Mouse (Mus musculus) 3134 (cell line): ENCODE data around the gene Rnd2.
A peak's percentile ranks its signal among the peaks of the same experiment; 100 is the strongest.
"Not testable (repeated sequence)": the region's sequence is repeated elsewhere in the genome, so short reads cannot be mapped to it uniquely, and the experiment has no call there.

Source experiments
- DNase-seq: peaks from one replicate; pipeline ENCODE4 v3.0.0-alpha.2; 2011; ENCODE audit warnings: low spot score; ENCODE audit not compliant: insufficient read length; ENCODE audit errors: extremely low read depth

Rnd2 gene

DNA sequence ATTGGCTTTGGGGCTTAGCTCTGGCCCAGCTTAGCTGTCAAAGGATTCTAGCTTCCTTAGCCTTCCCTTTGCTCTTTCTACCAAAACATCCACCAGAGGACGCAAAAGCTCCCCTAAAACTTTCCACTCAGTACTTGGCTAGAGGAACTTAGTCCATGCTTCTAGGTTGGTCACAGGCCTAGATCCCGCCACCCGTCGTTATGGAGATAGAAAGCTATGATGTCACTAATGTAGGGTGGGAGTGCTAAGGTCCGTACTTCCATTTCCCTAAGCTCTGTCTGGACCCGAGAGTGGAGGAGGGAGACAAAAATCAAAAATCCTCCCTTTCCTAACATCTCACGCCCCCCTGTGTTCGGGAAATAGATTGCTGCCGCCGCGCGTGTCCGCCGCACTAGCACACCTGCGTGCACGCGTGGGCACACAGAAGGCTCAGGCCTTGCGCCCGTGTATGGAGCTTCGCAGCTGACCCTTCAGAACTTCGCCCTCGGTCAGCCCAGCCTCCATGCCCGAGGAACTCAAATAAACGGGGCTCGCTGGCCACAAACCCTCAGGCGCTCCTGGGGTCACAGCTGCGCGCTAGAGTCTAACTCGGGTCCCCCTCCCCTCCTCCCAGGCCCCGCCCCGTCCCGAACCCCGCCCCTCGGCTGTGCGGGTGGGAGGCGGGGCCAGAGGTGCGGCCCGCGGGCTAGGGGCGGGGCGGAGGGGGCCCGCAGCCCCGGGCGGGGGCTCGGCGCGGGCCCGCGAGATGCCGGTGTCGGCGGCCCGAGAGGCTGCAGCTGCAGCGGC is 2.9 kb downstream of the Rnd2 start:
- DNase-seq = peak; percentile 87

DNA sequence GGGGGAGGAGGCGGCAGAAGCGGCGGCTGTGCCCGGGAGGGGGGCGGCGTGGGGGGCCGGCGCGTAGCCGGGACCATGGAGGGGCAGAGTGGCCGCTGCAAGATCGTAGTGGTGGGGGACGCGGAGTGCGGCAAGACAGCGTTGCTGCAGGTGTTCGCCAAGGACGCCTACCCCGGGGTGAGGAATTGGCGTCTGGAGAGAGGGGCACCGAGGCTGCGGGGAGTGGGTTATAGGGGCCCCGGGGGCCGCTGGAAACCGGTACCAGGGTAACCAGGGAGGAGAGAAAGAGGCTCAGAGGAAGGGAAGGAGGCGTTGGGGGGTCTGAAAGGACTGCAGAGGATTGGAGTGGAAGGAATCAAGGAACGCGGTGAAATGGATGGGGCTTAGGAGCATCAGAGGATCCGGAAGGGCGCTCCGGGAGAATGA is 3.5 kb downstream of the Rnd2 start:
- no peak for DNase-seq

DNA sequence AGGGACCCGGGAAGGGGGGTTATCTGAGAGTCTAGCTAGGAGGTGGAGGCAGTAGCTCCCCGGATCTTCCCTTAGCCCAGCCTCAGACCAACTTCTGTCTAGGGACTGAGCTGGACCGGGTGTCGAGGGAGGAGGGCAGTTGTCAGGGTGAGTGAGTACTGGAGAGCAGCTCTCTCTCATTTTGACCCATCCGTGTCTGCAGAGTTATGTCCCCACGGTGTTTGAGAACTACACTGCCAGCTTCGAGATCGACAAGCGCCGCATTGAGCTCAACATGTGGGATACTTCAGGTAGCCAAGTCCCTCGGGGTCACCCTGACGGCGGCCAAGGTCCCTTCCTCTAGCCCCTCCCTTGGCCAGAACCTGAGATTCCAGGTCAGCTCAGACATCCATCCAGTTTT is 3.9 kb downstream of the Rnd2 start:
- no peak for DNase-seq

DNA sequence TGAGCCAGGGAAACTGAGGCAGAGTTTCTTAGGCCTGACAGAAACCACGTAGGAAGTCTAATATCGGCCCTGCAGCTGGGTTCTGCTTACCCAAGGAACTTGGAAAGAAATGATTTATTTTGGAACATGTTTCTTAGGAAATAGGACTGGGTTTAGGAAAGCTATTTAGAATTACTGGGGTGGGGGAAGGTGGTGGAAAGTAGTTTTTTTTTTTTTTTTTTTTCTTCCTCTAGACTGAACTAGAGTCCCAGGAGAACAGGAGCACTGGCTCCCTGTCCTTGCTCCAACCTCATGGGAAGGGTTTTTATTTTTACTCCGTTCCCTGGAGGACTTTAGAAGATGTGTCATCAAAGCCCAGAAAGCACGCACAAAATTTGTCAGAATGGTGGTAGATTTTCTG is 4.4 kb downstream of the Rnd2 start:
- no peak for DNase-seq

DNA sequence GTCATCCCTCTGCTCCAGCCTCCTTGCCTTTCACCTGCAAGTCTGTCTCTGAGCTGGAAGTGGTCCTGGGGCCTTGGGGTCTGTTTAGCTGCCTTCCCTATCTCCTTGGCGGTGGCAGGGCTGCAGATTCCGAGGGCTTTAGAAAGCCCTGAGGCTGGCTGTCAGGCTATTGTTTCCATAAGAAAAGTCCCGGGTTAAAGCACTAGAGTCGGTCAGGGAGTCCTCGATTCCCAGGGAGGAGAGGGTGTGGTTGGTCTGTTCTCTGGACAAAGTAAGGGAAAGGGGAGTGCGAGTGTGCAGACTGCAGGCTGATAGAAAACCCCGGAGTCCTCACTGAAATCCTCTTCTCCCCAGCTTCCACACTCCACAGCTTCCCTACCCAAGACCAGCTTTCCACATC is 5.4 kb downstream of the Rnd2 start:
- DNase-seq = no peak

DNA sequence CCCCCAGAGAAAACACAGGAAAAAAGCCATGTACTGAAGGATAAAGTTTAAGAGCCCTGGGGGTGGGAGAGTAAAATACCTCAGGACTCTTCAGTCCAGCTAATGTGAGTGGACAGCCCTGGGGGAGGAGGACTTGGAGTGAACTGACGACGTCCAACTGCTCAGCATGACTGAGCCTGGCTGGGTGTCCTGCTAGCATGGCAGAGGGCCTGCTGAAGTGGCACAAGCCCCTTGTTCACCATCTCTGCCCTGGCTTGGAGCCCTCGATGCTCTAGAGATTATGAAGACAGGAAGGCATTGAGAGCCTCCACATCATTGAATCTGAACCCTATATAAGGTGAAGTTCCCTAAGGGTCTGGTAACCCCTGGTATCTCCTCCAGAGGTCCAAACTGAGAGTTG is 7.1 kb downstream of the Rnd2 start:
- DNase-seq = no peak

DNA sequence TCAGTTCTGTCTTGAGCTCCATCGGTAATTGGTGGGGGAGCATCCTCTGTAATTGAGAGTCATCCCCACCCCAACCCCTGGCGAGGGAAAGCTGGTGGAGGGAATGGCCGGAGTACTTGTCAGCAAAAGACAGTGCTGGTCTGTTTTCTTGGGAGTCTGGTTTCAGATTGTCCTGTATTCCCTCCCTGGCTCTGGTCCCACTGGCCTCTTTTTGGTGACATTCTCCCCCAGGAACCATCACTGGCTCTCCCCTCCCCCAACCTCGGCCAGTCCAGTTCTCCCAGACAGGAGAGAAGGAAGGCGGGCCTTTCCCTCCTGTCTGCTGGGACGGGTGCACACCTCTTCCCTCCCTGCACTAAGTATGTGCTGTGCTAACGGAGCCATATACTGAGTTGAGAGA is 7.5 kb downstream of the Rnd2 start:
- no peak for DNase-seq

DNA sequence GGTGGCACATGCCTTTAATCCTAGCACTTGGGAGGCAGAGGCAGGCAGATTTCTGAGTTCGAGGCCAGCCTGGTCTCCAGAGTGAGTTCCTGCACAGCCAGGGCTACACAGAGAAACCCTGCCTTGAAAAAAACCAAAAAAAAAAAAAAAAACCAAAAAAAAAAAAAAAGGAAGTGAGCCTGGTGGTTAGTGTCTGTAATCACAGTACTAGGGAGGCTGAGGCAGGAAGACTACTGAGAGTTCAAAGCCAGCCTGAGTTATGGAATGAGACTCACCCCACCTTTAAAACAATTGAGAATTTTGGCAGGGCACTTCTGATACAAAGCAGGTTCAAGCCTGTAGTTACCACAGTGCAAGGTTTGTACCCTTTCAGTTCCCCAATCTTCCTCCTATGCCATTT is 8.9 kb downstream of the Rnd2 start:
- DNase-seq = not testable (repeated sequence)

DNA sequence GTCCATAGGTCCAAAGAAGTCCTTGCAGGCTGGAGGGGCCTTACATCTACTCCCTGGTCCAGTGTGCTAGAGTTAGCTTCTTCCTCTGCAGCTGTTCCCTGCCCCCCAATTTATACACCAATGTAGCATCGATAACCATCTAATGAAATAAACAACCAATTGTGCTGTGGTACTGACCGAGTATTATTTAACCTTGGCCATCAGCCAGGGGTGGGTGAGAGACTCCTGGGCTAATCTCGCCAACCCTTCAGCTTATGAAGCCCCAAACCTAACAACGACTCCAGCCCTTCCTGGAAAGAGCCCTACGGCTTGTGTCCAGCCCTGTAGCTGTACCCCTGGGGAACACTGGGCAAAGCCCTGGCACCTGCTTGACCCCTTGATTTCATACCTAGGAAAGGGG is 9.5 kb downstream of the Rnd2 start:
- no peak for DNase-seq

DNA sequence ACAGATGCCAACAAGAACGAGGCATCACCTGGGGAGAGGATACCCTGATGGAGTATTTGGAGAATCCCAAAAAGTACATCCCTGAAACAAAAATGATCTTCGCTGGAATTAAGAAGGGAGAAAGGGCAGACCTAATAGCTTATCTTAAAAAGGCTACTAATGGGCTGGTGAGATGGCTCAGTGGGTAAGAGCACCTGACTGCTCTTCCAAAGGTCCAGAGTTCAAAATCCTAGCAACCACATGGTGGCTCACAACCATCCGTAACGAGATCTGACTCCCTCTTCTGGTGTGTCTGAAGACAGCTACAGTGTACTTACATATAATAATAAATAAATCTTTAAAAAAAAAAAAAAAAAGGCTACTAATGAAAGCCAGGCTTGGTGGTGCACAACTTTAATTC is 11.6 kb downstream of the Rnd2 start:
- DNase-seq = not testable (repeated sequence)

DNA sequence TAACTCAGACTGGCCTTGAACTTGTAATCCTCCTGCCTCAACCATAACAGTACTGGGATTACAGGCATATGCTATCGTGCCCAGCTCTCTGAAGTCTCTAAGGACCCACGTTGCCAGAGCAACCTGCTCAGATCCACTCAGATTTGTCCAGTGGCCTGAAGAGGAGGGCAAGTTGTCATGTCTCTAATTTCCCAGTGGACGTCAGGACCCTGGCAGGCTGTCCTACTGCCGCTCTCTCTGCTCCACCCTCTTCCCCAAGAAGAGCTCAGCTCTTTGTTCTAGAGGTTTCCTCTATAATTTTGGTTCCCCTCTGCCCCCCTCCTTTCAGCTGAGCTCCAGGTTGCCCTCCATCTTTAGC is 12.4 kb downstream of the Rnd2 start:
- DNase-seq = no peak

DNA sequence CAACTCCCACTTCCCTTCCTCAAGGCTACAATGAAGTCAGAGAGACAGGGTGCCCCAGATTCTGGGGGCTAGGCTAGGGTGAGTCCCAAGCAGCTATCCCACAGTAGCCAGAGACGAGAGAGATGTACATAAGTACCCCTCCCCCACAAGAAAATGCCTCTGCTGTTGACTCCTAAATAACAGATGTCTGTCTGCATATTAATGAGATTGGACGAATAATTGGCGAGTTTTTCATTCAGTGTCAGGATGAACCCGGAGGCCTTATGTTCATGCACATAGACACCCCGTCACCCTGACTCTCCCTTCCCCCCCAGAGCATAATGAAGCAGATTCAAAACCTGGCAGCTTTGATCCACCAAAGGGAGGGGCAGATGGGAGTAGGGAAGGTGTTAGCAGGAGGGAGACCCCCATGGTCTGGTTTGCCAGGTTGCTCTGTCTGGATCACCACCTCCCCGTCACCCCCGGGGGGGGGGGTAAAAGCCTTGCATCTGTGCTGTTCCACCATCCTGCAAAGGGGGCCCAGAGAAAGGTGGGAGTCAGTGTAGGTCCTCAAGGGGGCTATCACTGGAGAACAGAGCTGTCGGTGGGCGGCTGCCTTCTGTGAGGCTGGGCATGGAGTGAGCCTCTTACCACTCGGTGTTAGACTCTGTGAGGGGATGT is 12.9 kb downstream of the Rnd2 start:
- no peak for DNase-seq

DNA sequence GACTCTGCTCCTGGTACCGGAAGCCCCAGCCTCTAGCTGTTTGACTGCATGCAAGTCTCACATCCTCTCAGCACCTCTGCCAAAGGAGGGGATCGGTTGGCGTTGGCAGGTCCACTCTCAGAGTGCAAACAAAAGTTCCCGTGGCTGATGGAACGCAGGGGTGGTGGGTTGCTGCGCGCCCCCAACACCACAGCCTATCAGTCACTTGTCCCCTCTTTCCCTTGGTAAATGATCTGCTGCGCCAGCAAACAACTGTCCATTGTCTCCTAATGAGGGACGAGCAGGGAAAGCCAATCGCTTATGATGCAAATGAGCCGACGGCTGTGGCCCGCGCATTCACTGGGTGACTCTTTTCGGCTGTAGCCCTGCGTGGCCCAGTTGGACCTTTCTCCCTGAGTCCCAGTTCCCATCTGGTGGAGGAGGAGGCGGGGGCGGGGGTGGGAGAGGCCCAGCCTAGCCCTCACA is 14.4 kb downstream of the Rnd2 start:
- DNase-seq = no peak

DNA sequence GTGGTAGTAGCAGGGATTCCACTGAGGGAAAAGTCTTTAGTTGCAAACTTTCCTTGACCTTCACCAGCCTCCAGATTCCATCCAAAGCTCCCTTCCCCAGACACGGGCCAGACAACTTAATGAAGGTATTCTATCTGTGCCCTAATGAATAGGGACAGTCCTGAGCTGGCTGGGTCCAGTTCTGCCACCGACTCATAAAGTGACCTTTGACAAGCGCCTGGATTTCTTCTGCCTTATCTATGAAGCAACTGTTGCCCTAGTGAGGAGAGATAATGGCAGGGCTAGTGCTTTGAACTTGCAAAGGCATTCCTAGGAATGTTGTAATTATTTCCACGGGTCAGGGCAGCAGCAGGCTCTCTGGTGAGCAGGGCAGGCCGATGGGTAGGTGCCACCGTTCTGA is 16.1 kb downstream of the Rnd2 start:
- DNase-seq = no peak

DNA sequence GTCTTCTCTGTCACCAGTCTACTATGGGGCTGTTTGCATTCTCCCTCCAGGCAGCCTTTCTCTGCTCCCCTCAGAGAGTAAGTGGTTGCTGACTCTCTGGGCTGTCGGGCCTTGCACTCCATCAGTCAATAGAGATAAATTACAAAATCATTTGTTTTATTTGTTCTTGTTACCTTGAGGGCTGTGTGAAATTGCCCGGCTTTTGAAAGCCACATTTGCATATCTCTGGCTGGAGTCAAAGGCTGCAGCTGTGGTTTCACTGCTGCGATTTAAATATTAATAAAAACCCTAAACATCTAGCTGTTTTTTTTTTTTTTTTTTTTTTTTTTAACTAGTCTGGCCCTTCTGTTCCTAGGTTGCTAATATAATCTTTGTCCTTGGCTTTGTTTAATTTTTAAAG is 19.0 kb downstream of the Rnd2 start:
- no peak for DNase-seq

DNA sequence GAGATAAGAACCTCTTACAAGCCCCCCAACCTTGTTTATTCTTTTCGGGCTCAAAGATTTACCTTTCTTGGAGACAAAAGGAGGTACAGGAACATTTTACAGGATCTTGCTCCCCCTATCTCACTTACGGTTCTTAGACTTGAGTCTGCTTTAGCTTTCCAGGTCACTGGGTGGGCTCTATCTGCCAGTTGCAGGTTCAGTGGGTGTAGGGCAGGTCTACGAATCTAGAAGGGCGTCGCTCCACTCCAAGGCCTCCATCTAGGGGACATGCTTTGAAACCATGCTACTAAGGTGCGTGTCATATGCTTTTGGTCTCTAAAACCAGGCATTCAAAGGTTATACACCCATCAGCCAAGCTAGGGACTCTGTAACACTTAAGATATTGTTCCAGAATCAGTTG is 19.4 kb downstream of the Rnd2 start:
- no peak for DNase-seq

DNA sequence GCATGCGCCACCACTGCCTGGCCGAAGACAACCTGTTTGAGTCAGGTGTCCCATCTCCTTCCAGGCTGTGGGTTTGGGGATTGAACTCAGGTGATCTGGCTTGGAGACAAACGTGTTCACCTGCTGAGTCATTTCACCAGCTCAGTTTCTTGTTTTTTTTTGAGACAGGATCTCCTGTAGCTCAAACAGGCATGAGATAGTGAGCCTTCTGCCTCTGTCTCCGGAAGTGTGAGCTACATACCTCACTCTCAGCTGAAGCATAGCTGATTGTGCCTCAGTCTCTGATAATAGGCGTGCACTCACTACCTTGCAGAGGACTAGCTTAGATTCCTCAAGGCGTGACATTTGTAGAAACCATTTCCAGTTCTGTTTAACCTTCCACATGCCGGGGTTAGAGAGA is 20.0 kb downstream of the Rnd2 start:
- DNase-seq = no peak

DNA sequence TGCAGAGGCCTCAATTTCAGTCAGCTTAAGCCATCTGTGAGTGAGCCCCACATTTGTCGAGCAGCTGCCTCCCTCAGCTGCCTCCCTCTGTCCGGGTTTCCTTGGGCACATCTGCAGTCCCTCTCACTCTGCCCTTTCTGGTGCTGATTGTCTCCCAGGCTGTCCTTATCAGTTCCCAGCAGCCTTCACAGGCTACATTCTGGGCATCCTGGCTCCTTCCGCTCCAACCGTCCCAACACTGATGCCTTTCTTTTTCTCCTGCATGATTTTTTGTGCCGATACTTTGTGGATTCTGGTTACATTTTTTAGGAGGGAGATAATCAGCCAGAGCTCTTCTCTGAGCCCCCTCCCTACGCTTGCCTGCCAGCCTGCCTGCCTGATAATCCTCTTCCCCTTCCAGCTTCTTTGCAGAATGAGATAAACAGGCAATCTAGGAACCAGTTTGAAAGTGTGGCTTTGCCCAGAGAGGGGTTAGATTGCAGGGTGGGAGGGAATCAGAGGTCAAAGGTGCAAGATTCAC is 20.8 kb downstream of the Rnd2 start:
- DNase-seq = no peak

DNA sequence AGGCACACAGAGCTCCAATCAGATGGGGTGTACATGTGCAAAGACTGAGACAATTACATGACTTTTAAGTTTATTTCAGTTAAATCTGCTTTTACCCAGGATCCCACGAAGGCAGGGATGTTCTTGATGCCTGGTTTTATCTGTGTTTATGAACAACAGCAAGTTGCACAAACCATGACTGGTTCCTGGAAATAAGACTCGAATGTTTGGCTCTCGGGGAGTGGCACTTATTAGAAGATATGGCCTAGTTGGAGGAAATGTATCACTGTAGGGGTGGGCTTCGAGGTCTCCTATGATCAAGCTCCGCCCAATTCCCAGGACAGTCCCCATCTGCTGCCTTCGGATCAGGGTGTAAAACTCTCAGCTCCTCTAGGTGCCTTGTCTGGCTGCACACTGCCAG is 21.3 kb downstream of the Rnd2 start:
- no peak for DNase-seq

DNA sequence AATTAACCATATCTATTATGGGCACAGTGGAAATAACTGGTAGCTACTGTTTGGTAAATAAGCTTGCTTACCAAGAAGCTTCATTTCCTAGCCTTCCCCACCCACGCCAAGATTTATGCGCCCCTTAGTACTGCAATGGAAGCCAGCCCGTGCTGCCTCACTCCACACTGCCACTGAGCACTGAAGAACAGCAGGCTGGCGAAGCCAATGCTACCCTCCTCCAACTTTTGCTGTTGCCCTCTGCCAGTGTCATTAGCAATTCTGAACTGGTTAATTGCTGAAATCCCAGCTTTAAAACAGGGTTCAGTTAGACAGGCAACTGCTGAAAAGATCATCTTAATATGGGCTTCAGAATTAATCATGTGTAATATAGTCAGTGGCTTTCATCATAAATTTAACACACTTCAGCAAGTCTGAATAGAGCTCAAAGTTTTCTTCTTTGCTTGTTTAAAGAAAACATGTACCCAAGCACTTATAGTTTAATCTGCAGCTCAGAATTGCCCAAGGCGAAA is 41.5 kb downstream of the Rnd2 start:
- no peak for DNase-seq

DNA sequence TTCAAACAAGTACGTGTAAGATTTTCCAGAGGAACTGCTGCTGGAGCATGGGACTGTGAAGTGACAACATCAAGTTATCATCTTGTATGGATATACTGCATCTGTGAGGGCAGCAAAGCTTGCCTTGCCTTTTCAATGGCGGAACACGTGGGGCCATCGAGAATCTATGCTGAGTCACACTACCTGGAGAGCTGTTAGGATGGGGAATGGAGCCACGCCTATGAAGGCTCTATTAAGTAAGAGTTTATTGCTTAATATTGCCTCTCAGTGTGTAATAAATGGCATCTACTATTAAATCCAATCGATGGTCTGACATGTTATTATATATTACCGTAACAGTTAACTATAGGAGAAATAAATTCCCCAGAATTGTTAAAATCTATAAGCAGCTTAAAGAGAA is 42.3 kb downstream of the Rnd2 start:
- no peak for DNase-seq

DNA sequence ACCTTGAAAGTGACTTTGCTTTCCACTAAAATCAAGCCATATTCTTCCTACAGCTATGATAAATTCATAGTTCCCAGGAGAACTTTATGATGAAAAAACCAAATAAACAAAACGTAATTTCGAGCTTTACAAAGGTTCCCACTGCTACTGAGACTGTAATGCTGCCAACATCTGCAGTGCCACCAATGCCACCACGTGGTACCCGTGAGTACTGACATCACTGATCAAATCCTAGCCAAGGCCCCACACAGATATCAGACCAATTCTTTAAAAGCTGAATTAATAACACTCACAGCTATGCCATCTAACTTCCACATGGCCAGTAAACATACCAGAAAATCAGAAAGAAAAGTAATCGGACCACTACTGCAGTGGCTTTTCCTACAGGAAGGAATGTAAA is 54.1 kb downstream of the Rnd2 start:
- no peak for DNase-seq
